Mouse (Mus musculus): ENCODE measurements around the gene Fdps.

The Fdps gene

GRCm38 (mm10) chr3:89101812-89102494, at the start of gene Fdps:
TSS of gene Fdps (minus strand) at chr3:89101959.
- peak; percentile 95 for DNase-seq (ENCODE audit: low read depth, low spot score)

DNA sequence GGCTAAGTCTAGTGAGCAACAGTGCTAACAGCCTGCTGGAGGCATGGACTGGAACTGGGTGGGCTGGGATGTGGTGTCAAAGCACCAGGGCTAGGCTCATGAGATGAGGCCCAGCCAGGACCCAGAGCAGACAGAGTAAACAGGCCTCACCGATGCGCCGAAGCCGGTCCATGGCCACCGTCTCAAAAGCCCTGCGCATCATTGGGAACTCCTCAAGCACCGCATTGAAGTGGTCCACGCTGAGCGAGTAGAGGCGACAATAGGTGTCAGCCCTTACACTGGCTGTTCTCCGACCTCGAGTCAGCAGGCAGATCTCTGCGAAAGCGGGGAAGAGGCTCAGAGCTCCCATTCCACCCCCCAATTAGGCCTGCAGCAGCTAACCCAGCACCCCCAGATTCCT, 46.8 kb upstream of the Fdps start:
- DNase-seq (ENCODE audit: low read depth, low spot score), result no peak

DNA sequence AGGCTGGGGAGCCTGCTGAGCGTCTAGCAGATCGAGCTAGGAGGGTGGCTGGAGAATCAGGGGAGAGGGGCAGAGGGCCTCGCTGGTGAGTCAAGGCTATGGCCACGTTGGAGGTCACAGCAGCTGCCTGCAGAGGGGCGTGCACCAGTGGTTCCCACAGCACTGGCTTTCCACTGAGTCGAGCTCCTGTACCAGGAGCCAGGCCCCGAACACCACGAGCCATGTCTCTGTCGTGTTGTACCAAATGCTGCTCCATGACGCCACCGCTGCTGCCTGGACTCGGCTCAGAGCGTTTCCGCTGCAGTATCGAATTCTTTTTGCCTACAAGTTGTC, 46.2 kb upstream of the Fdps start:
- DNase-seq (ENCODE audit: low read depth, low spot score), result no peak

DNA sequence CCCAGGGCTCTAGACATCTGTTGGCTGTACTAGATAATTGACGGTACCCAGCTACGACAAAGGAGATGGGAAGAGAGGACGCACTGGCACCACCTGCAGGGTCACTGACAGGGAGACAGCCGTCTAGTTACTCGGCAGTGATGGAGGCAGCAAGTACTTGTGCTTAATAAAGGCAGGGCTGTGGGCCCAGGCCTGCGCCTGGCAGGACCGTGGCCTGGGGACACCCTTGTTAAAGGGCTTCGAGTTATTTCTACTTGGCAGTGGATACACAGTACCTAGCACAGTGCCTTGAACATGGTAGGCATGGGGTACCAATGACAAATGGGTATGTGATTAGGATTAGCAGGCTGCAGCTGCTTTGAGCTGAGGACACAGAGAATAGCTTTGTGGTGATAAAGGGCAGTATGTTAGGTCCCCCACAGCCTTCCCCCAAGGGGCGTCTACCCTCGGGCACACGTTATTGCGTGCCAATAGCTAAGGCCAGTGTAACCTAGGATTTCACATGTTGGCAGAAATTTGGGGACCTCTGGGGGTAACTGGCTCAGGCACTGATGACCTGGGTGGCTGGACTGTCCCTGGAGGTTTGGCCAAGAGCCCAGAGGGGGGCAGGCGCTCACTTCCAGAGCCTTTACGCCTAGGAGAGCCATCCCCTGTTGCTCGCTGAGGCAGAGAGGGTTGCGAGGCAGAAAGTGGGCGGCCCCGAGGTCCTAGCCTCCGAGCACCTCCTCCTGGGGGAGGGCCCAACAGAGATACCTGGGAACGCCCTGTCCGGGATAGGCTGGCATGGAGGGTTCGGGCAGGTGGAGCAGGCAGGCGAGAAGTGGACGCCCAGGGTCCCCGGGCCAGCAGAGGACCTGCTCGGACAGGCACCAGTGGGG, 45.6 kb upstream of the Fdps start:
- no peak for DNase-seq (ENCODE audit: low read depth, low spot score)

- DNase-seq (ENCODE audit: low read depth, low spot score), result peak; percentile 83
These were observed 43.8 kb upstream of the Fdps start for GRCm38 (mm10) chr3:89145566-89145965.

GRCm38 (mm10) chr3:89144821-89145220, 43.1 kb upstream of the Fdps start:
- DNase-seq (ENCODE audit: low read depth, low spot score), result no peak

DNA sequence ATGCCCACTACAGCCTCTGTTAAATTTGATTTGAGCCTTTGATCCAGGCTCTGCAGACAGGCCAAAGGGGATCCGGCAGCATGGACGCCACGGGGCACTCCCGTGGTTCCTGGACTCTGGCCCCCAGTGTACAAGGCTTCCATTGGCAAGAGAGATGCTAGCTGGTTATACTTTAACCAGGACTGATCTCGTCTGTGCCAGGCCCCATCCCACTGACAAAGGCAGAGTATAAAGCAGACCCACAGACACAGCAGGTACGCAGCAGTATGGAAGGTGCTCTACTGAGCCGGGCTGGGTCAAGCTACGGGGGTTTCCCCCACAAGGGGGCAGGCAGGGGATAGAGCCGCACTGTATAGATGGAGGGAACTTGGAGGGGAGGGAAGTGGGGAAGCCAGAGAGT, 34.6 kb upstream of the Fdps start:
- no peak for DNase-seq (ENCODE audit: low read depth, low spot score)

GRCm38 (mm10) chr3:89135958-89136357, 34.2 kb upstream of the Fdps start, which contains the start of gene Pklr:
TSS of gene Pklr (plus strand) at chr3:89136142.
- DNase-seq (ENCODE audit: low read depth, low spot score), result no peak

- no peak for DNase-seq (ENCODE audit: low read depth, low spot score)
These were observed 32.0 kb upstream of the Fdps start for GRCm38 (mm10) chr3:89133752-89134151.

GRCm38 (mm10) chr3:89133063-89133450, 31.3 kb upstream of the Fdps start:
- no peak for DNase-seq (ENCODE audit: low read depth, low spot score)

- DNase-seq (ENCODE audit: low read depth, low spot score), result no peak
These were observed 30.7 kb upstream of the Fdps start for GRCm38 (mm10) chr3:89132285-89133062.

DNA sequence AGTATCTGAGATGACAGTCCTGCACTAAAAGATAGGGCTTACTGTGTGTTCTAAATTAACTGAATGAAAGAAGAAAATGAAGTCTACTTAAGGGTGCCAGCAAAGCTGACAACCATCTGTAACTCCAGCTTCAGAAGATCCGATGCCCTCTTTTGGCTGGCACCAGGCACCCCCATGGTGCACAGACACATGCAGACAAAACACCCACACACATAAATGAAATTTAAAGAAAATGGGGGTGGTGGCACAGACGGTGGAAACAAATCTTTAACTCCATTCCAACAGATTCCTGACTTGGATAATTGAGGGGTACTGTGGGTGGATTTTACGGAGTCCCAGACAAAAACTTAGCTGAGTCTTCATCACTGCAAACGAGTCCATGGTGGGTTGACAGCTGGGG, 30.1 kb upstream of the Fdps start:
- DNase-seq (ENCODE audit: low read depth, low spot score), result no peak

DNA sequence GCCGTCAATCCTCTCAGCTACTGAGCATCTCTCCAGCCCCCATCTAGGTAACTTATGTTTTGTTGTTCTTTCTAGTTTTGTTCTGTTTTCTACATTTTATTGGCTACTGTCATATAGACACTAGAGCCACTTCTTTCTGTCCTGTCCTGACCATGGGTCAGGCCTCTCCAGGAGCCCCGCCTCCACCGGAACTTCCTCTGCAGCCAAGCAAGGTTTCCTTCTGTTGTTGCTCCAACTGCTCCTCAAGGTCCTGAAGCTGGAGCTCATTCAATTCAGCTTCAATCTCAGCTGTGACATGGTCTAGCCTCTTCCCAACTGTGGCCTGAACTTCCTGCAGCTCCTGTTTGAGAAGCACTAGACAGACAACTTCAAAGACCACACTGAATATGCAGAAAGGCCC, 28.1 kb upstream of the Fdps start:
- no peak for DNase-seq (ENCODE audit: low read depth, low spot score)

DNA sequence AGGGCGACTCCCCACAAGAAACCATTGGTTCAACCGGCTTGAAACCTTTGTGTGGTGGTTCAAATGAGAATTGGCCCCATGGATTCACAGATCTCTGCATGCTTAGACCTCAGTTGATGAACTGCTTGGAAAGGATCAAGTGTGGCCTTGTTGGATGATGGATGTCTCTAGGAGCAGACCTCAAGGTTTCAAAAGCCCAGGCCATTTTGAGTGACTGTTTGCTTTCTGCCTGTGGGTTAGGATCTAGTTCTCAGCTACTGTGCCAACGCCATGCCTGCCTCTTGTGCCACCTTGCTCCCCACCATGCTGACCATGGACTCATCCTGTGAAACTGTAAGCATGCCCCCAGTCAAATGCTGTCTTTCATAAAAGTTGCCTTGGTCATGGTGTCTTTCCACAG, 24.2 kb upstream of the Fdps start:
- no peak for DNase-seq (ENCODE audit: low read depth, low spot score)

DNA sequence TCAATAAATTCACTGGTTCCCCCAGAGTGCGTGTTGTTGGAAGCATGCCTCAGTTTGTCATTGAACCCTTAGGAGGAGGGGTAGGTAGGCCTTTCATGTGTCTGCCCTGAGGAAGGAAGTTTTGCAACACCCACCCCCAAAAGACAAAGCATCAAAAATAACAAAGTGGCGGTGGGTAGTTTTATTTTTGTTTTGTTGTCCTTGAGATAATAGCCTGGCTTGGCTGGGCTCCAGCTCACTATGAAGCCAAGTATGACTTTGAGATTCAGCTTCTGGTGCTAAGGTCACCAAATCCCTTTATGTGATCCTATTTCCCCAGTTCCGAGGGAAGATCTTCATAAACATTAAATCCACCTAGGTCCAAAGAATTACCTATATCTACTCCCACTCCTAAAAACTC, 22.5 kb upstream of the Fdps start:
- no peak for DNase-seq (ENCODE audit: low read depth, low spot score)

GRCm38 (mm10) chr3:89123313-89123712, 21.6 kb upstream of the Fdps start:
- DNase-seq (ENCODE audit: low read depth, low spot score), result no peak

GRCm38 (mm10) chr3:89115522-89115921, 13.8 kb upstream of the Fdps start:
- DNase-seq (ENCODE audit: low read depth, low spot score), result no peak

GRCm38 (mm10) chr3:89113058-89113457, 11.3 kb upstream of the Fdps start:
- no peak for DNase-seq (ENCODE audit: low read depth, low spot score)

DNA sequence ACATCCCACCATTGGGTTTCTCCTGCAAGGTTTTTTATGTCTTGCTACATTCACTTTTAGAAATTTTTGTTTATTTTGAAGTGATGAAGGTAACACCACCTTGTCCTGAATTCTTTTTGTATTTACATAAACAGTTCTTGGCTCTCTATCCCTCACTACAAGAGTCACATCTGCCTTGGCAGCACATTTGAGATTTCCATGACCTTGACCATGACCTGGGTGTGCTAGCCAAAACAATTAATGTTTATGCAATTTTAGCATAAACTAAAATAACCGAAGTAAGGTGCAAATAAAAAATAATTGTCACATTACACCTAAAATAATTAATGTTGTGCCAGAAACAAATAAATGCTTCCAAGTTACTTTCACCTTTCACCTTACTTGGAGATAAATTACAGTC, 6.4 kb upstream of the Fdps start:
- DNase-seq (ENCODE audit: low read depth, low spot score), result no peak

DNA sequence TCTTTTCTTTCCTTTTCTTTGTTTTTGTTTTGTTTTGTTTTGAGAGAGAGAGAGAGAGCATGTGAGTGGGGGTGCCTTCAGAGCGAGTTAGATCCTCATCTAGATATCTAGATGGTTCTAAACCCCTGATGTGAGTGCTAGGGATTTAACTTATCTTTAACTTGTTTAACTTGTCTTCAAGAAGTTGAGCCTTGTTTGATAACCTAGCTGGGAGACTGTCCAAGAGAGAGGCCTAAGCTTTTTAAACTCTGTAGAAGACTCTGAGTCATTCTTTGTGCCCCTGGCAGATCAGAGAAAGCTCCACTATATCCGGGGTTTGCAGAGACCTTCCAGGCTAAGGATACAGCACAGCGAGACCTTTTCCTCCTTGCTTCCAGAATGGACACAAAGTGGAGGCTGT, 5.8 kb upstream of the Fdps start:
- no peak for DNase-seq (ENCODE audit: low read depth, low spot score)

GRCm38 (mm10) chr3:89106881-89107280, 5.1 kb upstream of the Fdps start:
- no peak for DNase-seq (ENCODE audit: low read depth, low spot score)

- no peak for DNase-seq (ENCODE audit: low read depth, low spot score)
These were observed 1.5 kb upstream of the Fdps start for GRCm38 (mm10) chr3:89103291-89103595.
